In genomic region chr3:130354399-130355039, GRCm38 (mm10) we compare ENCODE assay signal across 20 mouse cellular contexts.
"Had no signal": no experiment of that assay in that cellular context is flagged by ENCODE, and none has a peak within 500 bp of the region (broad histone marks: within the 10 kb centered on the region; RNA-seq: fewer than 3 reads in every experiment).

No protein-coding gene starts in this region.

- H3K9ac ChIP-seq: limb, embryonic 13.5 days; liver, embryonic 13.5 days; midbrain, embryonic 13.5 days; neural tube, embryonic 13.5 days; stomach, embryonic 15.5 days had no signal

- DNase-seq: kidney, adult 2 months; kidney, postnatal 14 days; kidney, postnatal 4 days; left cerebral cortex, postnatal 4 days; liver, embryonic 13.5 days; retina, postnatal 1 day; right cerebral cortex, postnatal 25 days; spleen, adult 18-20 months; thymus, postnatal 25 days had no signal

- H3K4me1 ChIP-seq: liver, embryonic 13.5 days; megakaryocyte, embryonic 14.5 days; midbrain, embryonic 10.5 days; neural tube, embryonic 13.5 days; stomach, embryonic 15.5 days had no signal

- ATAC-seq: hindbrain, postnatal 0 days; inflammation-experienced regulatory T-cells, adult 6 months; intestine, embryonic 16.5 days; midbrain, embryonic 13.5 days; midbrain, embryonic 16.5 days had no signal

- H3K4me2 ChIP-seq: limb, embryonic 13.5 days; liver, embryonic 13.5 days; midbrain, embryonic 13.5 days; neural tube, embryonic 13.5 days; stomach, embryonic 15.5 days had no signal

- H3K4me3 ChIP-seq: limb, embryonic 13.5 days; liver, embryonic 13.5 days; megakaryocyte, embryonic 14.5 days; midbrain, embryonic 10.5 days; midbrain, embryonic 13.5 days; myocyte; neural tube, embryonic 13.5 days; stomach, embryonic 15.5 days had no signal

- H3K27ac ChIP-seq: hindbrain, postnatal 0 days; limb, embryonic 13.5 days; liver, embryonic 13.5 days; midbrain, embryonic 10.5 days; midbrain, embryonic 13.5 days; neural tube, embryonic 13.5 days; stomach, embryonic 15.5 days had no signal

- H3K27me3 ChIP-seq: limb, embryonic 13.5 days; liver, embryonic 13.5 days; megakaryocyte, embryonic 14.5 days; midbrain, embryonic 13.5 days; neural tube, embryonic 13.5 days; stomach, embryonic 15.5 days had no signal

- H3K9me3 ChIP-seq: limb, embryonic 13.5 days; liver, embryonic 13.5 days; midbrain, embryonic 10.5 days; midbrain, embryonic 13.5 days; neural tube, embryonic 13.5 days; stomach, embryonic 15.5 days had no signal

- H3K36me3 ChIP-seq: limb, embryonic 13.5 days; liver, embryonic 13.5 days; midbrain, embryonic 10.5 days; midbrain, embryonic 13.5 days; neural tube, embryonic 13.5 days; stomach, embryonic 15.5 days had no signal
